Mouse (Mus musculus): ENCODE measurements around the gene Gm47985. TPM values are rescaled to one million over a fixed set of nuclear protein-coding genes. Genes with fewer than 3 reads are reported as not detected.
A peak's percentile ranks its signal among the peaks of the same experiment; 100 is the strongest.

The Gm47985 gene
- total and polyA plus RNA-seq, 2 experiments from 2014 or later: 0.23 to 0.42 TPM

GRCm38 (mm10) chr1:151168637-151169036 is 13.7 kb upstream of the Gm47985 start:
- WGBS: 67% methylated on average over 3 of the region's 3 CpGs
- no peak for ATAC-seq (ENCODE audit: insufficient read depth, low read depth)

GRCm38 (mm10) chr1:151171572-151172461 is 10.5 kb upstream of the Gm47985 start:
- Histone ChIP-seq H3K9me3 (replicated peaks; ENCODE audit: control insufficient read depth, low read length) (no peaks in the 10 kb centered on the region), H3K36me3 (replicated peaks; ENCODE audit: control insufficient read depth, insufficient read depth, low read length) (no peaks in the 10 kb centered on the region), H3K4me1 (ENCODE audit: control insufficient read depth, insufficient read depth) (no peaks in the 10 kb centered on the region), H3K27me3 (ENCODE audit: control insufficient read depth, insufficient read depth, low read length) (no peaks in the 10 kb centered on the region), H3K4me2 (ENCODE audit: low read depth, low read length) (no peak overlapping the region), H3K27ac (ENCODE audit: low read depth) (no peak overlapping the region), H3K4me3 (ENCODE audit: low read depth, low read length) (no peak overlapping the region), H3K9ac (replicated peaks; ENCODE audit: low read depth, low read length) (no peak overlapping the region)
- 68% methylated on average over 2 of the region's 2 CpGs for WGBS
- ATAC-seq (ENCODE audit: insufficient read depth, low read depth) (0 out of 2 replicates have a peak, but pooled peaks have one; percentile 47), DNase-seq (ENCODE audit: low spot score) (no peak)
- TF ChIP-seq EP300 (IDR thresholded peaks at IDR 0.05; ENCODE audit: low read depth) (peak; percentile 73; the same call in 1 of the 2 replicates), CTCF (IDR thresholded peaks at IDR 0.05; ENCODE audit: low read depth) (no peak)

More at GRCm38 (mm10) chr1:151168637-151169036, 13.7 kb upstream of the Gm47985 start:
- TF ChIP-seq CTCF (IDR thresholded peaks at IDR 0.05; ENCODE audit: low read depth): no peak
- TF ChIP-seq EP300 (IDR thresholded peaks at IDR 0.05; ENCODE audit: low read depth): no peak
- H3K9me3 ChIP-seq (replicated peaks; ENCODE audit: control insufficient read depth, low read length): no peaks in the 10 kb centered on the region
- H3K4me2 ChIP-seq (ENCODE audit: low read depth, low read length): no peak overlapping the region
- no peak overlapping the region for H3K4me3 ChIP-seq (ENCODE audit: low read depth, low read length)
- no peaks in the 10 kb centered on the region for H3K4me1 ChIP-seq (ENCODE audit: control insufficient read depth, insufficient read depth)
- H3K27me3 ChIP-seq (ENCODE audit: control insufficient read depth, insufficient read depth, low read length): no peaks in the 10 kb centered on the region
- no peak overlapping the region for H3K9ac ChIP-seq (replicated peaks; ENCODE audit: low read depth, low read length)
- no peaks in the 10 kb centered on the region for H3K36me3 ChIP-seq (replicated peaks; ENCODE audit: control insufficient read depth, insufficient read depth, low read length)
- no peak for DNase-seq (ENCODE audit: low spot score)
- H3K27ac ChIP-seq (ENCODE audit: low read depth): no peak overlapping the region

GRCm38 (mm10) chr1:151177030-151177936 is 5.1 kb upstream of the Gm47985 start:
- H3K4me2 ChIP-seq (ENCODE audit: low read depth, low read length): peak overlapping the region; percentile 37; the same call in 1 of the 2 replicates
- H3K27ac ChIP-seq (ENCODE audit: low read depth): no peak overlapping the region
- no peak for TF ChIP-seq EP300 (IDR thresholded peaks at IDR 0.05; ENCODE audit: low read depth)
- no peak for TF ChIP-seq CTCF (IDR thresholded peaks at IDR 0.05; ENCODE audit: low read depth)
- H3K4me1 ChIP-seq (ENCODE audit: control insufficient read depth, insufficient read depth): 0 out of 2 replicates have a peak, but pooled peaks cover 7% of the 10 kb centered on the region
- no peaks in the 10 kb centered on the region for H3K9me3 ChIP-seq (replicated peaks; ENCODE audit: control insufficient read depth, low read length)
- H3K4me3 ChIP-seq (ENCODE audit: low read depth, low read length): peak overlapping the region; percentile 14; the same call in 1 of the 2 replicates
- peak; percentile 66 for ATAC-seq (ENCODE audit: insufficient read depth, low read depth)
- WGBS: 22% methylated on average over 10 of the region's 10 CpGs
- H3K36me3 ChIP-seq (replicated peaks; ENCODE audit: control insufficient read depth, insufficient read depth, low read length): no peaks in the 10 kb centered on the region
- H3K27me3 ChIP-seq (ENCODE audit: control insufficient read depth, insufficient read depth, low read length): no peaks in the 10 kb centered on the region
- peak; percentile 43 for DNase-seq (ENCODE audit: low spot score)
- H3K9ac ChIP-seq (replicated peaks; ENCODE audit: low read depth, low read length): no peak overlapping the region

- whole genome bisulfite sequencing: 31% methylated on average over 4 of the region's 4 CpGs
- no peak for DNase-seq (ENCODE audit: low spot score)
- H3K4me2 ChIP-seq (ENCODE audit: low read depth, low read length): peak overlapping the region; percentile 37; the same call in 1 of the 2 replicates
- TF ChIP-seq EP300 (IDR thresholded peaks at IDR 0.05; ENCODE audit: low read depth): no peak
- TF ChIP-seq CTCF (IDR thresholded peaks at IDR 0.05; ENCODE audit: low read depth): no peak
- no peak for ATAC-seq (ENCODE audit: insufficient read depth, low read depth)
- no peaks in the 10 kb centered on the region for H3K9me3 ChIP-seq (replicated peaks; ENCODE audit: control insufficient read depth, low read length)
- no peak overlapping the region for H3K27ac ChIP-seq (ENCODE audit: low read depth)
- H3K9ac ChIP-seq (replicated peaks; ENCODE audit: low read depth, low read length): no peak overlapping the region
- 0 out of 2 replicates have a peak, but pooled peaks cover 7% of the 10 kb centered on the region for H3K4me1 ChIP-seq (ENCODE audit: control insufficient read depth, insufficient read depth)
- peak overlapping the region; percentile 14; the same call in 1 of the 2 replicates for H3K4me3 ChIP-seq (ENCODE audit: low read depth, low read length)
- no peaks in the 10 kb centered on the region for H3K36me3 ChIP-seq (replicated peaks; ENCODE audit: control insufficient read depth, insufficient read depth, low read length)
- H3K27me3 ChIP-seq (ENCODE audit: control insufficient read depth, insufficient read depth, low read length): no peaks in the 10 kb centered on the region
These were observed 4.4 kb upstream of the Gm47985 start for GRCm38 (mm10) chr1:151177937-151178271.

GRCm38 (mm10) chr1:151178505-151179083 is 3.7 kb upstream of the Gm47985 start:
- H3K9me3 ChIP-seq (replicated peaks; ENCODE audit: control insufficient read depth, low read length): no peaks in the 10 kb centered on the region
- H3K9ac ChIP-seq (replicated peaks; ENCODE audit: low read depth, low read length): no peak overlapping the region
- no peak for DNase-seq (ENCODE audit: low spot score)
- ATAC-seq (ENCODE audit: insufficient read depth, low read depth): no peak
- no peaks in the 10 kb centered on the region for H3K36me3 ChIP-seq (replicated peaks; ENCODE audit: control insufficient read depth, insufficient read depth, low read length)
- H3K4me2 ChIP-seq (ENCODE audit: low read depth, low read length): no peak overlapping the region
- H3K27me3 ChIP-seq (ENCODE audit: control insufficient read depth, insufficient read depth, low read length): no peaks in the 10 kb centered on the region
- H3K27ac ChIP-seq (ENCODE audit: low read depth): no peak overlapping the region
- no peak overlapping the region for H3K4me3 ChIP-seq (ENCODE audit: low read depth, low read length)
- H3K4me1 ChIP-seq (ENCODE audit: control insufficient read depth, insufficient read depth): 0 out of 2 replicates have a peak, but pooled peaks cover 7% of the 10 kb centered on the region
- TF ChIP-seq EP300 (IDR thresholded peaks at IDR 0.05; ENCODE audit: low read depth): no peak
- no peak for TF ChIP-seq CTCF (IDR thresholded peaks at IDR 0.05; ENCODE audit: low read depth)
- WGBS: 82% methylated on average over 2 of the region's 2 CpGs
